Mouse (Mus musculus) embryonic facial prominence, embryonic 10.5 days (tissue): ENCODE measurements at regions not wholly inside any gene's neighbourhood (a gene's known extent, or its start where the extent isn't known, plus 50 kb on each side); places are given as distances from the start of the nearest gene placed in this dataset.
A peak's percentile ranks its signal among the peaks of the same experiment; 100 is the strongest.

ENCODE experiments used
- DNase-seq: peaks from one replicate; pipeline ENCODE4 v3.0.0-alpha.2; 2017; ENCODE audit warnings: low spot score
- H3K27ac ChIP-seq: fragments of 300-500 bp; sonication (generic); replicated peaks from 2 replicates; pipeline ENCODE4 v1.5.1; 2016; ENCODE audit warnings: mild to moderate bottlenecking
- H3K27me3 ChIP-seq: fragments of 300-500 bp; sonication (generic); replicated peaks from 2 replicates; pipeline ENCODE4 v1.6.1; 2016; ENCODE audit warnings: low read depth, mild to moderate bottlenecking; ENCODE audit not compliant: poor library complexity, severe bottlenecking
- H3K36me3 ChIP-seq: fragments of 300-500 bp; sonication (generic); replicated peaks from 2 replicates; pipeline ENCODE4 v1.6.1; 2016; ENCODE audit warnings: mild to moderate bottlenecking, moderate library complexity
- H3K4me1 ChIP-seq: fragments of 300-500 bp; sonication (generic); 2 replicates; pipeline ENCODE4 v1.6.1; 2016
- H3K4me3 ChIP-seq: fragments of 300-500 bp; sonication (generic); 2 replicates; pipeline ENCODE4 v1.5.1; 2016; ENCODE audit warnings: mild to moderate bottlenecking, moderate library complexity
- H3K9me3 ChIP-seq: fragments of 300-500 bp; sonication (generic); 2 replicates; pipeline ENCODE4 v1.6.1; 2016; ENCODE audit warnings: mild to moderate bottlenecking
- WGBS: fragments of 180-500 bp; shearing (Covaris S2); methylation state at CpG from one replicate; pipeline ENCODE4 v1.1.7; 2016; 5-methylcytosine and 5-hydroxymethylcytosine counted together

DNA sequence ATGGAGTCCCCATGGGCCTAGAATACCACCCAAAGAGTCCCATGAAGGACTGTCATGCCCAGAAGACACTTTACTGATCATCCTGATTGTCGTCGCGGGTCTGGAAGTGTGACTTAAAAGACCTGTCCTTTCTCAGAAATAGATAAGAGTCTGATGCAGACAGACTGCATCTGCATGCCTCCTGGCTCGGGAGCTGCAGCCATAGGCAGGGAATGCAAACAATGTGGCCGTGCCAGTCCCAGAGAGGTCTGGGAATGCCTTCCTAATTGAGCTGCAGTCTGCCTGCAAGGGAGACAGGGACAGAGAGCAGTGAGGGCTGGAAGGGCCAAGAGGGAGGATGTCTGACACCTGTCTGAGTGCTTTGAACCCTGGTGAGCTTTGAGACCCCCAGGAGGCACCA lies 150.9 kb downstream of the Opa1 start:
- Histone ChIP-seq H3K9me3 (no peaks in the 10 kb centered on the region), H3K27ac (peak overlapping the region; percentile 59), H3K4me1 (peaks cover 63% of the 10 kb centered on the region), H3K36me3 (no peaks in the 10 kb centered on the region), H3K27me3 (peaks cover 89% of the 10 kb centered on the region), H3K4me3 (no peak overlapping the region)
- peak; percentile 46 for DNase-seq
- WGBS = 26% methylated on average over 5 of the region's 5 CpGs

DNA sequence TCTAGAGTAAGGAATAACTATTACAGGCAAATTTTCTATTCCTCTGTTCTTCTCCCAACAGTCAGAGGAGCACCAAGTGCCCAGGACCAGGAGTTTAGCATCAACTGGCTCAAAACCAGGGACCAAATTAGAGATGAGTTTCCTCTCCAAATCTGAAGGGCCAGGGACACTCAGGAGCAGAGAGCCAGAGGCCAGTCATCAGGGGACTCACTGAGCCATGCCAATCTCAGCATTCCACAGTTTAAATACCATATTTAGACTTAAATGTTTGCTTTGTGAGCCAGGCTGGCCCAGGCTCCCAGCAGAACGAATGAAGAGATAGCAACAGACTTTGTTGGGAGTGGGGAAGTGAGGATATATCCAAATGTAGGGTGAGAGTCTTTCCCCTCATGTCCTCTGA lies 153.8 kb downstream of the Opa1 start:
- H3K27ac ChIP-seq = 0 out of 2 replicates have a peak overlapping the region, but pooled peaks have one; percentile 2
- DNase-seq = no peak
- H3K36me3 ChIP-seq = no peaks in the 10 kb centered on the region
- H3K9me3 ChIP-seq = no peaks in the 10 kb centered on the region
- WGBS = 64% methylated on average over 1 of the region's 1 CpGs
- H3K4me3 ChIP-seq = no peak overlapping the region
- H3K27me3 ChIP-seq = peaks cover 82% of the 10 kb centered on the region
- peaks cover 71% of the 10 kb centered on the region for H3K4me1 ChIP-seq

DNA sequence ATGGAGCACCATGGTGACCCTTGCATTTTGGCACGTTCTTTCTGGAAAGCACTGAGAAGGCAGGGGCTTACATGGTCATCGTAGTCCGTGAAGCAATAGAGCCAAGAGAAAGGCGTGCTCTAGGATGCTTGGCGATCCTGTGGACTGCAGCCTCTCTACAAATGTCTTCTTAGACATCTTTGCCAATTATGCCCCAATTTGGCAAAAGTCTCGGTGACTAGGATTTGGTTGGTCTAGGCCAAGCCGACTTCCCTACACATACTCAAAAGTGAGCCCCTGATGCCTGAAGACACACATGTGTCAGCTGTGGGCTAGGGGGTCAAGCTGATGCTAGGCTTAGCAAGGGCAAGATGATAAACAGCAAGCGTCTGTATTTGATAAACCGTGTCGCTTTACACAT lies 154.7 kb downstream of the Opa1 start:
- DNase-seq = peak; percentile 41
- peaks cover 81% of the 10 kb centered on the region for H3K27me3 ChIP-seq
- WGBS = 64% methylated on average over 10 of the region's 10 CpGs
- H3K9me3 ChIP-seq = no peaks in the 10 kb centered on the region
- no peaks in the 10 kb centered on the region for H3K36me3 ChIP-seq
- peaks cover 64% of the 10 kb centered on the region for H3K4me1 ChIP-seq
- H3K27ac ChIP-seq = peak overlapping the region; percentile 80; the same call in 1 of the 2 replicates
- 0 out of 2 replicates have a peak overlapping the region, but pooled peaks have one; percentile 39 for H3K4me3 ChIP-seq

DNA sequence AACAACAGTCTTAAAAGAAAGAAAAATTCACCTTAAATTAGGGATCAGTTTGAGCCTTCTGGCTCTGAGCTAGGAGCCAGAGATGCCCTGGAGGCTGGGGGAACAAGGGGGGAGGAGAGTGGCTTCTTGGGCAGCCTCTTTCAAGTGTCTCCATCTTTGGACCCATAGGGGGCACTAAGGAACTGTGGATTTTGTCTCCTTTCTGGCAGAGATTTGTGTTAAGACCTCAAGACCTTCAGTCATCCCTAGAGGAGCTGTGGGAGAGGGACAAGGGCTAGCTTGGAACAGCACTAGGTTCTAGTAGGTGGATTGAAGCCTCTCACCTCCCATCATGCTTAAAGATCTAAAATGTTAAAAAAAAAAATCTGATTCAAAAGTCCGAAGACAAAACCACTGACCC lies 155.2 kb downstream of the Opa1 start:
- DNase-seq = peak; percentile 76
- Histone ChIP-seq H3K4me3 (peak overlapping the region; percentile 39; the same call in 1 of the 2 replicates), H3K27ac (peak overlapping the region; percentile 80), H3K27me3 (peaks cover 82% of the 10 kb centered on the region), H3K9me3 (no peaks in the 10 kb centered on the region), H3K36me3 (no peaks in the 10 kb centered on the region), H3K4me1 (peaks cover 59% of the 10 kb centered on the region)
- WGBS = 2% methylated on average over 1 of the region's 1 CpGs

DNA sequence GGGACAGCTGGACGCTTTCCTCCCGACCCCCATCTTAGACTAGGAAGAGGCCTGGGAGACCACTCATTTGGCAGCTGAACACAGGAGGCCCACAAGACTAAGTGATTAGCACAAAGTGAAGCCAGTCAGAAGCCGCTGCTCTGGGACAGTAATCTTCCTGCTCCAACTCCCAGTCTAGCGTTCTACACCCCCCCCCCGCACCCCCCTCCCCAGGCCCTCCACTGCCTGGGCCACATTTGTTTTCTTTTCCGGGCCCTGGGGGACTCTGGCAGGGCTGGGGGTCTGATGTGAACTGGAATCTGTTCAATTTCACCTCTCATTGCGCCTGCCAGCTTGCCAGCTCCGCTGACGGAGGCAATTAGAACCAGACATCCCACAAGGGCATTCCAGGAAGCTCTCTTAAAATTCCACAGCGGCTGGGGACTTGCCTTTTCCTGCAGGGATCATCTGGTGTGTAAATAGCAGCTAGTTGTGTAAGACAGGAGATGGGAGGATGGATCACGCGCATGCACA lies 155.7 kb downstream of the Opa1 start:
- Histone ChIP-seq H3K27ac (peak overlapping the region; percentile 80), H3K4me3 (peak overlapping the region; percentile 39), H3K4me1 (peaks cover 55% of the 10 kb centered on the region), H3K9me3 (no peaks in the 10 kb centered on the region), H3K27me3 (peaks cover 82% of the 10 kb centered on the region), H3K36me3 (no peaks in the 10 kb centered on the region)
- WGBS = 4% methylated on average over 12 of the region's 12 CpGs
- DNase-seq = peak; percentile 91

DNA sequence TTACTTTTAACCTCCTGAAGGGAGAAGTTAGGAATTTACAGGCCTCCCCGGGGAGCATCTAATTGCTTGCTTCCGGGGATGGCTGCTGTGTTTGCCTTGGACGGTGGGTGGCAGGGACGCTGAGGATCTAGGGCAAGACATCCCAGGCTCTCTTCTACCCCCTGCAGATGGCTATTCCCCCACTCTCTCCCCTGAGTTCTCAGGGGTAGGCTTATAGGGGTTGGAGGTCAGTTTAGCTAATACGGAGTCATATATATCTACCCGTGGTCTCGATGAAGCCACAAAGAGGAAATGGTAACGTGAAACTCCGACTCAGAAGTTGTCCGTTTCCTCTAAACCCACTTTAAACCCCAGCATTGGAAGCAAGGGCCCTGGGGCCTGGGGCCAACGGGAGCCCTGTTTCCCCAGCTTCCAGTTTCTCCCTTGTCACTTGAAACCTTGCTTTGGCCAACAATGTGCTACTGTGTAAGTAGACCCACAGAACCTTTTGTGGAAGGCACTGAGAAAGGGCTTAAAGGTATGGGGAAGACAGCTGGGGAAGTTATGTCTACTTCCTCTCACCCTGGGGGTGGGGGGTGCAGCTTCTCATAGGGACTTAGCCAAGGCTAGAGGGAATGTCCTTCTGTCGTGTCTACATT lies 156.4 kb downstream of the Opa1 start:
- peak; percentile 65 for DNase-seq

DNA sequence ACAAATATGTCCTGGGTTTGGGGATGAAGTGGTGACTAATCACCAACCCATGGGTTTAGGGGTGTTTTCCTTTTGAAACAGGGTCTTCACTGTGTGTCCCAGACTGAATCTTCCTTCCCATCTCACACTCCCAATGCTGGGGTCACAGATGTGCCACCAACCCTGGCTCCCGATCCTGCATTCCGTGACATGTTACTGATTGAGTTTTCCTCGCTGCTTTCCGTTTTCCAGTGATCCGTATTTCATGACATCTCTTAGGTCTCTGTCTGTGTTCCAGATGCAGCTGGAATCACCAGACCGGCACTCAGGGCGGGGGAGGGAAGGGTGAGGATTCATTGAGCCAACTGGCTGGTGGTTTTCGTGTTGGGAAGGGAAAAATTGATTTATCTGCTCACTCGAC lies 157.1 kb downstream of the Opa1 start:
- Histone ChIP-seq H3K36me3 (no peaks in the 10 kb centered on the region), H3K27ac (peak overlapping the region; percentile 80; the same call in 1 of the 2 replicates), H3K4me1 (peaks cover 43% of the 10 kb centered on the region), H3K27me3 (peaks cover 82% of the 10 kb centered on the region), H3K9me3 (no peaks in the 10 kb centered on the region), H3K4me3 (no peak overlapping the region)
- 59% methylated on average over 9 of the region's 9 CpGs for WGBS
- no peak for DNase-seq

More for the DNA sequence above, 156.4 kb downstream of the Opa1 start:
- H3K4me3 ChIP-seq = peak overlapping the region; percentile 39
- no peaks in the 10 kb centered on the region for H3K36me3 ChIP-seq
- 3% methylated on average over 12 of the region's 12 CpGs for WGBS
- H3K9me3 ChIP-seq = no peaks in the 10 kb centered on the region
- peak overlapping the region; percentile 80 for H3K27ac ChIP-seq
- peaks cover 82% of the 10 kb centered on the region for H3K27me3 ChIP-seq
- H3K4me1 ChIP-seq = peaks cover 48% of the 10 kb centered on the region

DNA sequence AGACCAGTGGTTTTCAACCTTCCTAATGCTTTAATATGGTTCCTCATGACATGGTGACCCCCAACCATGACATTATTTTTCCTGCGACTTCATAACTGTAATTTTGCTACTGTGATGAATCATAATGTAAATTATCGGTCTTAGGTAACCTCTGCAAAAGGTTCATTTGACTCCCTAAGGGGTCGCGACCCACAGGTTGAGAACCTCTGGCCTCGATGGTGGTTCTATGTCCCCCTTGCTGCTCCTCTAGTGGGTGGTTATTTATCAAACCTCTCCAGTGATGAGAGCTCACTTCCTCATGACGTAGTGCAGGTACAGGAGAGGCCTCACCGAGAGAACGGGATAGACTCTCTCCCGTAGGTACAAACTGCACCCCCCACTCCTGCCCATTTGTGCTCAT lies 158.9 kb downstream of the Opa1 start:
- no peak overlapping the region for H3K27ac ChIP-seq
- no peak for DNase-seq
- peaks cover 66% of the 10 kb centered on the region for H3K27me3 ChIP-seq
- H3K9me3 ChIP-seq = no peaks in the 10 kb centered on the region
- H3K4me1 ChIP-seq = peaks cover 51% of the 10 kb centered on the region
- WGBS = 96% methylated on average over 9 of the region's 9 CpGs
- H3K36me3 ChIP-seq = no peaks in the 10 kb centered on the region
- H3K4me3 ChIP-seq = no peak overlapping the region

DNA sequence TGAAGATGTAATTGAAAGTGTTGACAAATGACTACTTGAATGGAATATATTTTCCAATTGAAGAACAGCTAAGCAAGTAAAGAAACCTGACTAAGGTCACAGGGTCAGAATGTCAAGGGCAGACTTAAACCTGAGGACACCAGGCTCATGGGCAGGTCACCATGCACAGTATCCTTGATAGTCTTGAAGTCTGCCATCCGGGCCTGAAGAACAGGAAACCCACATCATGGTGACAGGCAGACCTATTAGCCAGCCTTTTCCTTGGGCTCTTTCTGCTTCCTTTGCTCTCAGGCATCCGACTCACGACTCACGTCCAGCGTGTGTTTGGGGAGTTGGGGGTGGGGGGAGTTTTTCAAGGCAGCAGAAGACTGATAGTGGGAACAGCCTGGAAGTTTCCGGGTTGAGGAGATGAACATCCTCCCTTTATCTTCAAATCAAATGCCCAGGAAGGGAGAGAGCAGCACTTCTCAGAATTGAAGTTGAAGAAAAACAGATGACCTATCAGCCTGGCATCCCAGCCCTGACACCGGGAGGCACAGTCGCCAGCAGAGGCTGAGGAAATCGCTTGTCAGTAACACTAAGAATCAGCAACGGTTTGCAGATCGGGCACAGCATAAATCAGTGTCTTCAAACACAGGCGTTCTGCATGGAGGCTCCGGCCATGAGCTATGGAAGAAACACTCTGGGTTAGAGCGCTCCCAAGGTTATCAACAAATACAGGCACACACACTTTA lies 163.5 kb downstream of the Opa1 start:
- Histone ChIP-seq H3K27ac (peak overlapping the region; percentile 27; the same call in 1 of the 2 replicates), H3K4me1 (peaks cover 17% of the 10 kb centered on the region), H3K4me3 (no peak overlapping the region), H3K9me3 (no peaks in the 10 kb centered on the region), H3K27me3 (peaks cover 34% of the 10 kb centered on the region), H3K36me3 (no peaks in the 10 kb centered on the region)
- peak; percentile 49 for DNase-seq
- 45% methylated on average over 14 of the region's 14 CpGs for WGBS

DNA sequence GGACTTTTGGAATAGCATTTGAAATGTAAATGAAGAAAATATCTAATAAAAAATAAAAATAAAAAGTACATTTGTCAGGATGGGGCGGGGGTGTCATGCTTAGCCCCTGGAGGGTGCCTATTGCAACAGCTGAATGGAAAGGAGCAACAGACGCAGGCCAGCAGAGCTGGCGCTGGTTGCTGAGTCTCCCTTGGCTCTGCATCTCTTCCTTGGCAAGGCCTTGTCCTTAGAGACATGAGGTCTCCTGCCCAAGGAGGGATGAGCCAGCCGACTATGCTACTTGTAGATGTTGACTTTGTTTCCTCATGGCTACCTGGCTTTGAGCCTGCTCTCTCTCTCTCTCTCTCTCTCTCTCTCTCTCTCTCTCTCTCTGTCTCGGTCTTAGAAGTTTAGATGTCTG lies 166.4 kb downstream of the Opa1 start:
- H3K36me3 ChIP-seq = no peaks in the 10 kb centered on the region
- no peak overlapping the region for H3K27ac ChIP-seq
- peaks cover 16% of the 10 kb centered on the region; the same call in 1 of the 2 replicates for H3K27me3 ChIP-seq
- no peak for DNase-seq
- 83% methylated on average over 5 of the region's 5 CpGs for WGBS
- no peak overlapping the region for H3K4me3 ChIP-seq
- H3K9me3 ChIP-seq = no peaks in the 10 kb centered on the region
- peaks cover 17% of the 10 kb centered on the region for H3K4me1 ChIP-seq

DNA sequence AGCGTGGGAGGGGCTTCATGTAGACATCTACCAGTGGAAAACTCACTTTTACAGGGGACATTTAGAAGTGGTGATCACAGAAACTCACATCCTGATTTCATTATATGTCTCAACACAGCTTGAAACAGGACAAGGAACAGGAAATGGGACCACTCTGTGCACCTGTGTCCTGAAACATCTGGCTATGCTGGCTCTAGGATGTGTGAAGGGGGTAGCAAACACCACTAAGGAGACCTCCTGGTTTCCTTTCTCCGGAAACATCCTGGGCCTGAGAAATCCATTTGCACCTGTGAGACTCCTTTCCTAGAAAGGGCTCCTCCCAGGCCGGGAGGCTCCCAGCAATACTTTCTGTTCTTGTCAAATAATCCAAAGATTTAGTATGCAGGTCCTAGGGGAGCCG lies 167.1 kb downstream of the Opa1 start:
- H3K27ac ChIP-seq = no peak overlapping the region
- WGBS = 90% methylated on average over 4 of the region's 4 CpGs
- peaks cover 9% of the 10 kb centered on the region; the same call in 1 of the 2 replicates for H3K27me3 ChIP-seq
- H3K36me3 ChIP-seq = no peaks in the 10 kb centered on the region
- no peaks in the 10 kb centered on the region for H3K9me3 ChIP-seq
- H3K4me3 ChIP-seq = no peak overlapping the region
- peaks cover 17% of the 10 kb centered on the region for H3K4me1 ChIP-seq
- no peak for DNase-seq

DNA sequence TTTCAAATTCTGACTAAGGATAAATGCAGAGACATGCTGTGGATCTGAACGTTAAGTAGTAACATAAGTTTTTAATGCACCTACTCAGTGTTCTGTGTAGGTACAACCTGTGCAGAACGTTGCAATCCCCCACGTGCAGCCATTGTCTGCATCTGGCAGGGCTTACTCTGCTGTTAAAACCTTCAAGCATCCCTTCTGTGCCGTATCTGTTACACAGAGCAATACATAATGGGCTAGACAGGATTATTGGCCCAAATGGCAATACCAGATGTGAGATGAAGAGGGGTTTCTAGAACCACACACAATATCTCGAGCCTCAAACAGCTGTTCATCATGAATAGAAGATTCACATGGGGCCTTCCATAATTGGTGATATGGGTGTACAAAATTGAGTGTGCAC lies 170.0 kb downstream of the Opa1 start:
- 82% methylated on average over 5 of the region's 5 CpGs for WGBS
- Histone ChIP-seq H3K4me1 (peaks cover 2% of the 10 kb centered on the region), H3K4me3 (no peak overlapping the region), H3K9me3 (no peaks in the 10 kb centered on the region), H3K27me3 (peaks cover 14% of the 10 kb centered on the region), H3K27ac (no peak overlapping the region), H3K36me3 (no peaks in the 10 kb centered on the region)
- no peak for DNase-seq
